Mouse (Mus musculus): Measurements from ENCODE around the gene Olfr1391. TPM values are rescaled to one million over a fixed set of nuclear protein-coding genes. Genes with fewer than 3 reads are reported as not detected.

Olfr1391 gene
- polyA plus RNA-seq, 1 experiment, result not detected

DNA sequence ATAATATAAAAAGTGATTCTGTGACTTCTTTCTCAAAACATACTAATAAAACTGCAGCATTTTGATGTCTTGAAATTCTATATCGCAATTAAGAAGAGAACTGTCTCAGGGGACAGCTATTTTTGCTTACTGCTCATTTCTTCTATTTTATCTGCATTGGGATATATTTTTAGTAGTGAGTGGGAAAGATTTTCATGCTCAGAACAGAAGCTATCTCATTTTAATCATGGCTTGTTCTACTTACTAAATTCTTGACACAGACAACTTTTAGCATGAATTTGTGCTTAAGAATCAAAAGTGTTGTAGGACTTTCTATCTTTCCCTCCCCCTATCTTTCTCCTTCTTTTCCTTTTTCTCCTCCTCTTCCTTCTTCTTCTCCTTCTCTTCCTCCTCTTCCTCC, 7.1 kb downstream of the Olfr1391 start:
- no peak overlapping the region for H3K27ac ChIP-seq (ENCODE audit: insufficient read depth, low read depth, low read length)
- no peak for TF ChIP-seq CTCF (IDR thresholded peaks at IDR 0.05; ENCODE audit: insufficient read depth, low read depth, low read length)
- H3K4me3 ChIP-seq (ENCODE audit: insufficient read depth, low read depth, low read length), result no peak overlapping the region
- WGBS, result 62% methylated on average over 1 of the region's 1 CpGs
- H3K4me1 ChIP-seq (ENCODE audit: control insufficient read depth, insufficient read depth, low read length), result no peaks in the 10 kb centered on the region

DNA sequence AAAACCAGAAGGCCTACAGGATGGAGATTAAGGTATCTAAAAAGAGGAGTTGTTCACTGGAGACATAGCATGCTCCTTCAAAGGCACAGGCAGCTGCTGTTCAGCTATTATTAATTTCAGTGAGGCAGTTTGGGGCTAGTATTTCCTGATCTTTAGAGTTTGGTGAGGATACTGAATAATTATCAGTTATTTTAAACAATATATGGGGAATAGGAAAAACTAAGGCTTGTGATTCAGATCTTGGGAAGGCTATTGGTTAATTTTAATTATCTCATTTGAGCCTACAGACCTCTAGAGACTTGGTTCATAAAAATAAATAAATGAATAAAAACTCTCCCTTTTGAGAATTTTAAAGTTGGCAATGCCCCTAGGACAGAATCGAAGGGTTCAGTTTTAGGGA, 12.3 kb downstream of the Olfr1391 start, which contains the start of gene Olfr1390:
Olfr1390 (plus strand) TSS at position 301 of the 400 bp plus-strand sequence.
- no peaks in the 10 kb centered on the region for H3K4me1 ChIP-seq (ENCODE audit: control insufficient read depth, insufficient read depth, low read length)
- WGBS, result 95% methylated on average over 1 of the region's 1 CpGs
- TF ChIP-seq CTCF (IDR thresholded peaks at IDR 0.05; ENCODE audit: insufficient read depth, low read depth, low read length), result no peak
- no peak within 1 kb of the TSS for H3K4me3 ChIP-seq (ENCODE audit: insufficient read depth, low read depth, low read length)
- H3K27ac ChIP-seq (ENCODE audit: insufficient read depth, low read depth, low read length), result no peak within 1 kb of the TSS

DNA sequence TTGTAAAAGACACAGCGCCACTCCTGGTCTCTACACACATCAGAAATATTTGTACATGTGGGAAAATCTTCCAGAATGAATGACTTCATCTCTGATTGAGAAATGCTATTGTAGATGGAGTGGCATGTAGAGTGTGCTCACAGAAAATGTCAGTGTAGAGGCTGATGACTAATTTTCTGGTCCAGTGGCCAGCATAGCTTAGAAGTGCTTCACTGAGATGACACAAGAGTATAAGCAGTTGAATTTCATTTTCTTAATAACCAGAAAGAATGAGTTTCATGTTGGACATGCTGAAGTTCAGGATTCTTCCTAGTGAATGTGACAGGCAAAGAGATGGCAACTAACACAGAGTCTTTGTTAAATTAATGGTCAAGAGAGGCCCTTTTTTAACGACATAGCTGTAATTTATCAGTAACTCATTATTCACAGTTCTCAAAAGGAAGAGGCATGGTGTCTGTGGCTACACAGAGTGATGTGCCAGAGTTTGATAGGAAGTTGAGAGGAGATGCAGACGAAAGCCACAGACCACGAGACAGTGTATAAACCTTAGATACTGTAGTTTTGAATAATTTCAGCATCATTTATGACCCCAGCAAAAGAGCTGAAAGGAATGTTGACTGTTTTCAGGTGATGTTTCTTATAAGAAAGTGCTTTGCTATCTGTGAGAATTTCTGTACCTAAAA, 14.7 kb downstream of the Olfr1391 start:
- Histone ChIP-seq H3K4me3 (ENCODE audit: insufficient read depth, low read depth, low read length) (no peak overlapping the region), H3K27ac (ENCODE audit: insufficient read depth, low read depth, low read length) (no peak overlapping the region), H3K4me1 (ENCODE audit: control insufficient read depth, insufficient read depth, low read length) (no peaks in the 10 kb centered on the region)
- TF ChIP-seq POLR2A (IDR thresholded peaks at IDR 0.05; ENCODE audit: insufficient read depth, low read depth, low read length) (no peak), CTCF (IDR thresholded peaks at IDR 0.05; ENCODE audit: insufficient read depth, low read depth, low read length) (no peak)
- WGBS, result 69% methylated on average over 4 of the region's 4 CpGs

Other genes with a start within 250 kb of the Olfr1391 start
- gene Ifi47, start 246.2 kb upstream of the Olfr1391 start, polyA plus RNA-seq (2012; ENCODE audit: insufficient read depth, insufficient read length, low replicate concordance, missing spikeins), result not detected in 2 replicates
- not detected in 2 replicates for gene Olfr1396, start 207.9 kb upstream of the Olfr1391 start, polyA plus RNA-seq (2012; ENCODE audit: insufficient read depth, insufficient read length, low replicate concordance, missing spikeins)
- gene Olfr1395, start 180.5 kb upstream of the Olfr1391 start, polyA plus RNA-seq (2012; ENCODE audit: insufficient read depth, insufficient read length, low replicate concordance, missing spikeins), result not detected in 2 replicates
- gene Olfr1394, start 168.4 kb upstream of the Olfr1391 start, polyA plus RNA-seq (2012; ENCODE audit: insufficient read depth, insufficient read length, low replicate concordance, missing spikeins), result not detected in 2 replicates
- not detected in 2 replicates for gene Btnl9, start 135.6 kb upstream of the Olfr1391 start, polyA plus RNA-seq (2012; ENCODE audit: insufficient read depth, insufficient read length, low replicate concordance, missing spikeins)
- gene Zfp62, start 119.5 kb upstream of the Olfr1391 start, polyA plus RNA-seq (2012; ENCODE audit: insufficient read depth, insufficient read length, low replicate concordance, missing spikeins), result not detected in 2 replicates
- 578 TPM in 1 of 2 replicates, not detected in the other for gene Mgat1, start 78.6 kb upstream of the Olfr1391 start, polyA plus RNA-seq (2012; ENCODE audit: insufficient read depth, insufficient read length, low replicate concordance, missing spikeins)
- gene Olfr1393, start 44.4 kb upstream of the Olfr1391 start, polyA plus RNA-seq (2012; ENCODE audit: insufficient read depth, insufficient read length, low replicate concordance, missing spikeins), result not detected in 2 replicates
- gene Olfr1392, start 37.5 kb upstream of the Olfr1391 start, polyA plus RNA-seq (2012; ENCODE audit: insufficient read depth, insufficient read length, low replicate concordance, missing spikeins), result not detected in 2 replicates
- gene Olfr10, start 18.0 kb upstream of the Olfr1391 start, polyA plus RNA-seq (2012; ENCODE audit: insufficient read depth, insufficient read length, low replicate concordance, missing spikeins), result not detected in 2 replicates
- gene Olfr1390, start 12.4 kb downstream of the Olfr1391 start, polyA plus RNA-seq (2012; ENCODE audit: insufficient read depth, insufficient read length, low replicate concordance, missing spikeins), result not detected in 2 replicates
- not detected in 2 replicates for gene Olfr1389, start 100.3 kb downstream of the Olfr1391 start, polyA plus RNA-seq (2012; ENCODE audit: insufficient read depth, insufficient read length, low replicate concordance, missing spikeins)
- not detected in 2 replicates for gene Olfr1388, start 113.9 kb downstream of the Olfr1391 start, polyA plus RNA-seq (2012; ENCODE audit: insufficient read depth, insufficient read length, low replicate concordance, missing spikeins)
- gene Olfr1387, start 132.6 kb downstream of the Olfr1391 start, polyA plus RNA-seq (2012; ENCODE audit: insufficient read depth, insufficient read length, low replicate concordance, missing spikeins), result not detected in 2 replicates
- not detected in 2 replicates for gene Olfr1386, start 142.3 kb downstream of the Olfr1391 start, polyA plus RNA-seq (2012; ENCODE audit: insufficient read depth, insufficient read length, low replicate concordance, missing spikeins)
- not detected in 2 replicates for gene Olfr1385, start 166.3 kb downstream of the Olfr1391 start, polyA plus RNA-seq (2012; ENCODE audit: insufficient read depth, insufficient read length, low replicate concordance, missing spikeins)
- gene Olfr1384, start 184.0 kb downstream of the Olfr1391 start, polyA plus RNA-seq (2012; ENCODE audit: insufficient read depth, insufficient read length, low replicate concordance, missing spikeins), result not detected in 2 replicates
- gene Olfr1383, start 196.9 kb downstream of the Olfr1391 start, polyA plus RNA-seq (2012; ENCODE audit: insufficient read depth, insufficient read length, low replicate concordance, missing spikeins), result not detected in 2 replicates
- not detected in 2 replicates for gene Olfr1382, start 205.5 kb downstream of the Olfr1391 start, polyA plus RNA-seq (2012; ENCODE audit: insufficient read depth, insufficient read length, low replicate concordance, missing spikeins)
- gene Olfr1381, start 220.7 kb downstream of the Olfr1391 start, polyA plus RNA-seq (2012; ENCODE audit: insufficient read depth, insufficient read length, low replicate concordance, missing spikeins), result not detected in 2 replicates
- not detected in 2 replicates for gene Olfr1380, start 234.1 kb downstream of the Olfr1391 start, polyA plus RNA-seq (2012; ENCODE audit: insufficient read depth, insufficient read length, low replicate concordance, missing spikeins)

Data from olfactory bulb, adult 2 months (tissue).